Mouse (Mus musculus) spleen, postnatal 14 days (tissue): ENCODE measurements around the gene Olfm1.

Experiments used
- DNase-seq, 2 experiments: peaks; one replicate each; pipeline ENCODE4 v3.0.0; 2021 to 2022; ENCODE audit warnings: low spot score in 2 of 2

Gene Olfm1

DNA sequence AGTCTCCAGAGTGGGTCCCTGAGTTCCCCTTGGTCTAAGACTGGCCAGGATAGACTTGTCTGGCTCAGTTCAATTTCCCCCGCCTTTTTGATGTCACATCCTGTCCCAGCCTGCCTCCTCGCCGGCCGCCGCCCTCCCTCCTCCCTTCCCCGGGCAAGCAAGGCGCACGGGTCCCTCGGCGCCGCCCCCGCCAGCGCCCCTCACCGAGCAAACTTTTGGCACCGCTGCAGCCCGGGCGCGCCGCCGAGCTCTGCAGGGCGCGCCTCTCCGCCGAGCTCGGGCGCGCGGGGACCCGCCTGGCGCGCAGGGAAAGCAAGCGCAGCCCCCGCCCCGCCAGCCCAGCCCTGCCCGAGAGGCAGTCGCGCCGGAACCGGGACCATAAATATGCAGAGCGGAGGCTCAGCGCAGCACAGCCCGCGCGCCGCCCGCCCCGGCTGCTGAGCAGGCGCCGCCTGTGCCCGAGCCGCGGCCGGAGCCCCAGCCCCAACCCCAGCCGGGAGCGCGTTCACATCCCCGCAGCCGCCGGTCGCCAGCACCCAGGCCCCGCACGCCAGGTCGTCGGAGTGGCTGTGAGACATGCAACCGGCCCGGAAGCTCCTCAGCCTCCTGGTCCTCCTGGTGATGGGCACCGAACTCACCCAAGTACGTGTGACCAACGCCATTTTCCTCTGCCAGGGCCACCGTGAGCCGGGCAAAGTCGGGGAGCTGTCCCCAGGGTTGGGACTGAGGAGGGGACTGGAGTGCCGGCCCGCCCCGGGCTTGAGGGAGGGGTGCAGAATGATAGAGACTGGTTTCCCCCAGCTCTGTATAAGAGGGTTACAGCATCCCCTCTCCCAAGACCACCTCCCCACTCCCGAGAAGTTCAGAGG is at the start of gene Olfm1:
TSS of gene Olfm1 (plus strand) at position 172 of the 869 bp plus-strand sequence.
- no peak for DNase-seq

DNA sequence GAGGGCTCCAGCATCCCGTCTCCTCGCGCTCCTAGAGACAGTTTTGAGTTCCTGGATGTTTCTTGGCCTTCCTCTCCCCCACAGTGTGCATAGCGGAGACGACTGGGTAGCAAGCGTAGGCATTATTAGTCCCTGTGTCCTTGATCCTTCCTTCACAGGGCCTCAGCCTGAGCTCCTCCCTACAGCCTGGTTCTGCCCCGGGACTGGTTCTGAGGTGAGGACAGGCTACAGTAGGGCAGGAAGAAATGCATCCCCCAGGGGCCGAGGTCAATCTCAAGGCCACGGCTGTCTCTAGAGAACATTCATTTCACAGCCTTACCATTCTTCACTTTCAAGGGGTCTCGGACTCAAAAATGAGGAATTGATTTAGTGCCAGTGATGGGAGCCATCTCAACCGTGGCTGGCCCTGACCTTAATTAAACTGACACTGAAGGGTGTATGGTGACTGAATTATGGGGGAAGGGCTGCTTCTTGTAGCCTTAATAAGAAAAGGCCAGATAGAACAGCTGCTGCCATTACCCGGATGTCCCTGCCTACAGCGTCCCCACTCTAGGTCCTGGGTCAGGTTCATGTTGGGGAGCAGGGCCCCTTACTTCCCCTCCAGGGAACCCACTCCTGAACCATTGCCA is 49.3 kb upstream of the Olfm1 start:
- DNase-seq = no peak

DNA sequence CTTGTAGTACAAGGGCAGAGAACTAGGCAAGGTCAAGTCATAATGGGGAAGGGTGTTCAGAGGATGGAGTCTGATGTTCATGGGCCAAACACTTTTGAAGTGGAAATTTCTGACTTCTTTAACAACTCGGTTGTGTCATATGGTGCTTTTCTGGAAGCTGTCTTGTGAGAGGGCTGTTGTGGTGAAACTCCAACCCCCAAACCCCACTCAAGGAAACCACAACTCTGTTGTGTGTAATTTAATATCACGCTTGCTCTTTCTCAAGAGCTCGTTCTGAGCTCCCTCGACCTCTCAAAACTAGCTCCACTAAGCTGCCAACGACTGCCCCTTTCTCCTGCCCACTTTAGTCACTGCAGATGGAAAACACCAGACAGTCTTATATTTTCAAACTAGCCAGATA is 47.1 kb upstream of the Olfm1 start:
- DNase-seq = no peak

DNA sequence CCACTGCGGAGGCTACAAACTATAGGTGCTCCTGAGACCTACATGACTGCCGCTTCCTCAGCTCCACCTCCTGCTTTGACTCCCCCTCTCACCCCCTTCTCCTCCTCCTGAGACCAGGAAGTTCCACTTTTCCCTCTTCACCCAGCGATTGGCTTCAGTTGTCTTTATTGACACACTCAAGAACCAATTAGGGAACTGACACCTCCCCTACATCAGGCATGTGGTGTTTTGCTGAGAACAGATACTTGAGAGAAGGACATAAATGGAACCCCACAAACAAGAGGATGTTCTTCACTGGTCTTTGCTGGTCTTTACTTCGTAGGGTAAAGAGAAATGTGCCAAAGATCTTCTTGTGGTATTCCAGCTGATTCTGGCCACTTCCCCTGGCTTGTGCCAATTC is 46.6 kb upstream of the Olfm1 start:
- no peak for DNase-seq

DNA sequence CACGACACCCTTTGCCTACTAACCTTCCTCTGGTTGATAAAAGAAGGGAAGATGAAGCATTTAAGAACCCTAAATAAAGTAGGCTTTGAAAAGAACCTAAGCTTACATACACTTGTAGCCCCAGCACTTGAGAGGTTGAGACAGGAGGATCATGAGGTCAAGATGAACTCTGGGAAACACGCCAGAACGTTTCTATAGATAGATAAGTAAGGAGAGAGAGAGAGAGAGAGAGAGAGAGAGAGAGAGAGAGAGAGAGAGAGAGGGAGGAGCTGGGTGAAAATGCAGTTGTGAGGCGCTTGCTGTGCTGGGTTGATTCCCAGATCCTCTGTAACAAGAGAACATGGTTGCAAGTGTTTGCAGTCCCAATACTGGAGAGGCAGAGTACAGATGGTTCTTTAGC is 46.1 kb upstream of the Olfm1 start:
- DNase-seq = no peak

DNA sequence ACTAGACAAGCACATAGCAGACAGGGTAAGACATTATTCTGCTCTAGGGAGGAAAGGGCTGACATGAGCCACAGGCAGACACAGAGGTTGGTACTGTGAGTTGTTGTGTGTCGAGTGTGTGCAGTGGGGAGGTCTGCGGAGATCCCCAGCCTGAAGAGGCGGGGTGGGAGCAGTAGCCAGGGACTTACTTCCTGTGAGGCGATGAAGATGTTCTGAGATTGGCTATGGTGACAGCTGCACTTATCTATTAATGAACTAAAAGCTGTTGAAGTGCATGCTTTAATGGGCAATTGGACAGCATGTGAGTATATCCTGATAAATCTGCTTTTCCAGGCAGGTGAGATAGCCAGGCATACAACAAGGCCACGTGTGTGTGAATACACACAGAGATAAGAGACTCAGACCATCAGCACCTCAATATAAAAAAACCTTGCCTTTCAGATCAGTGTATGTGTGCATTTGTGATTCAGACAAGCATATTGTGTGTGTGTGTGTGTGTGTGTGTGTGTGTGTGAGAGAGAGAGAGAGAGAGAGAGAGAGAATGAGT is 45.5 kb upstream of the Olfm1 start:
- DNase-seq = no peak

DNA sequence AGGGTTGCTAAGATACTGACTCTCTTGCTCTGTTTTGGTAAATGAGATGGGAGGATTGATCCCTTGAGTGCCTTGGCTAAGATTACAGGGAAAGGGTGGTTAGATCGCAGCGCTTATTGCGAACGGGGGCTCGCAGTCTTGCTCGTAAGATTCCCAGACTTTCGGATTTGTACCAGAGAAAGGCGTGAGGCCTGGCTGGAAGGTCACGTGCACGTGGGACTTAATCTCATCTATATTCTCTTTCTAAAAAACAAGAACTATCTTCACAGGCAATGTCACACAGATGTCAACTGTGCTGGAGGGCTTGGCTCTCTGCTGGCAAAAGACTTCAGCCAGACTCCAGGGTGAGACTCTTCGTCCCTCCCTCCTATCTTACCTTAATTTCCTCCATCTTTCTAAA is 43.1 kb upstream of the Olfm1 start:
- DNase-seq = no peak

DNA sequence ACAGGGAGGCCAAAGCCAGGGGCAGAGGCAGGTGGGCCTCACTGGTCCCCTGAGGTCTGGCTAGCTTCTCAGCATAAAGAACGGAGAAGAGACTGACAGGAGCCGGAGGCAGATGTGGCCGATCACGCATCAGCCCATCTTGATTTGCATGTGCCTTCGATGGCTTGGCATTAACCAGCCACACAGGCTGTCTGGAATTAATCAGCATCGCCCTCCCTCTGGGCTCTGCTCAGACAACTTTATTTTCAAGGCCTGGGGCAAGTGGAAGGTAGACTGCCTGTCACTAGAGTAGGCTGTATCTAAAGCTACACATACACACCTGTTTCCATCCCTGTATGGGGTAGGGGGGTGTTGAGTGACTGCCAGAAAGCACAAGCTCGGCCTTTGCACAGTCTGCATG is 32.2 kb upstream of the Olfm1 start:
- no peak for DNase-seq

DNA sequence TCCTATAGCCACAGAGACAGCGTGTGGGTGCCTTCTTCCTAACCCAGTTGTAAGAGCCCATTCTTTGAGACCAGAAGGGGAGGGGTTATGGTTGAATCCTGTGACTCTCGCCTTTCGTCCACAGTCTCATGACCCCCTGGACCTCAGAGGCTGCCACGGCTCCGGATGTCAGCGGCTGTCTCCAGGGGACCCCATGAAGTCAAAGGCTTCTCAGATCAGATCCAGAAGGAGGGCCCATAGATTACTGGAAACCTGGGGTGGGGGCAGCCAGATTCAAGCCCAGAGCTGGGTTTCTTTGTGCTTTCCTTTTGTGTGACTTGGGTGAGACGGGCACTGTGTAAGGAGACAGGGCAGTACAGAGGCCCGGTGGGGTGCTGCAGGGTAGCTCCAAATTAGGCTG is 27.2 kb upstream of the Olfm1 start:
- no peak for DNase-seq

DNA sequence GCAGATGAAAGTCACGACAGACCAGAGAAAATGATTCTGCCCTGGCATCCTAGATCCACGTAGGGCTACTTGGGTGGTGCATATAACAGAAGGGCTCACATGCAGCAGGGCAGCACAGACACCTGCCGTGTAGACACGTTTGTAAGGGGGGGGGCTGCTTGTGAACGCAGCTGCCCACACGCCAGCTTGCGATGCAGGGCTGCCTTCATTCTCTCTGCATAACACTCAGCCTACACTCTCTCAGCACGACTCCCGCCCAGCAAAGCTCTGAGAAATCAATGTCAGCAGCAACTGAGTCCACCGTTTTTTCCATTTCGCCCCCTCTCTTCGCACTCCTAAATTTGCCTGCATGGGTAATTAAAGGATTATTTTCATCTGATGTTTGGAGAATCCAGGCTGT is 23.5 kb upstream of the Olfm1 start:
- no peak for DNase-seq

DNA sequence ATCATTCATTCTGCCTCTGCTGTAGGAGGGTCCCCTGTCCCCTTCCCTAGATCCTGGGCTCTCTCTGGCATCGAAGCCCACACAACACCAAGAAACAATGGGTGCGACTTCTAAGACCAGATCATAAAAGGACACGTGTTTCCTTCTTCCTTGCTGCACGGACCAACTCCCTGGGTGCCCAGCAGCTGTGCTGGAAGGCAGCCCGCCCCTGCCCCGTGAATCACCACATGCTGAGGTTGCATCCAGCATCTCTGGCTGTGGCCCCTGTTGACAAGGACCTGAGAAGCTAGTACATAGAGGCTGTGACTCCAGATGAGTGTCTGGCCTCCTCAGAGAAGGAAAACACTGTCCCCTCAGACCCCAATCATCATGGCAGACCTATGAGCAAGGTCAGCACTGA is 20.8 kb upstream of the Olfm1 start:
- no peak for DNase-seq

DNA sequence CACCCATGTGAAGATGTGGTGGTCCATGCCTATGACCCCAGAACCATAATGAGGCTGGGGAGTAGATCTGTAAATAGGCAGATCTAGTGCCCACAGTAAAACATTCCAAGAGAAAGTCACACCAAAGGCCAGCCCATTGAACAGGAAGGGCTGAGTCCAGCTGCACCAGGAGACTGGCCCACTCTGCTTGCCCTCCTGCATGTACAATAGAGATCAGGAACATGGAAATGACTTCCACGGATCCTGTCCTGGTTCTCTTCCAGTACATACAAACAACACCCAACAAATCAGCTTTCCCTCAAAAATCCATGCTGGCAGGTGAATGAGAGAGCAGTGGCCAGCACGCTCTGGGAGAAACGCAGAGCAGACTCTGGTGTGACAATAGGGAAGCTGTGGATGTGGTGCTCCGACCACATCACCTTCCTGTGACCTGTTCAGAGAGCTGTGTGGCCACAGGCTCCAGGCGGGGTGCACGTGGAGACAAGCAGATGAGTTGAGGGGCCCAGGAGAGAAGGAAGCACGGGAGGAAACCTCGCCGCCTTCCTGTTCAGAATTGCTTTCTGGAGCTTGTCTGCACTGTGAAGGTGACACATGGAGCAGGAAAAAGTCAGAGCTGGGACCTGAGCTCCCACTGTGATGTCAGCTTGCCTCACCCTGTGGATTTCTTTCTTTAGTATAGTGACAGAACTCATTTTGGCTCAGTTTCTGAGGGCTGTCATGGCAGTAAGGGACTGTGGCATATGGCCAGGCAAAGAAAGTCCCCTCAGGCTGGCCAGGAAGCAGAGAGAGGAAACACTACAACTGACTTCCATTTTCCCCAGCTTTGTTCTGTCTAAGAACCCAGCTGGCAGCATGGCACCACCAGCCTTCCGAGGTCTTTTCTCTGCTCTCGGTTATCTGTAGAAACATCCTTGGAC is 19.3 kb upstream of the Olfm1 start:
- DNase-seq = no peak

DNA sequence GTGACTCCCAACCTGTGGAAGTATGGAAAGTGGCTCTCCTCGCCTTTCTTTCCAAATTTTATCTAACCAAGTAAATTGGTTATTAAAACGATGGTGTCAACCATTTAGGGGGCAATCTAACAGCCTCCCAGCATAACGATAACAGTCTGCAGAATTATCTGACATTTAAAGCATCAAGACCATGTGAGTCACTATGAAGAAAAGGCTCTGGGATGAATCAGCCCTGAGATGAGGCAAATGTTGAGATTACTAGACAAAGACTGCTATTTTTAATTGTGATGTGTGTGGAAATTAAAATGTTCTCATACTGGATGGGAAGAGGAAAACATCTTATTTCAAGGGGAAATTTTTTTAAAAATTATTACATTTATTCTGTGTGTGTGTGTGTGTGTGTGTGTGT is 18.4 kb upstream of the Olfm1 start:
- no peak for DNase-seq

DNA sequence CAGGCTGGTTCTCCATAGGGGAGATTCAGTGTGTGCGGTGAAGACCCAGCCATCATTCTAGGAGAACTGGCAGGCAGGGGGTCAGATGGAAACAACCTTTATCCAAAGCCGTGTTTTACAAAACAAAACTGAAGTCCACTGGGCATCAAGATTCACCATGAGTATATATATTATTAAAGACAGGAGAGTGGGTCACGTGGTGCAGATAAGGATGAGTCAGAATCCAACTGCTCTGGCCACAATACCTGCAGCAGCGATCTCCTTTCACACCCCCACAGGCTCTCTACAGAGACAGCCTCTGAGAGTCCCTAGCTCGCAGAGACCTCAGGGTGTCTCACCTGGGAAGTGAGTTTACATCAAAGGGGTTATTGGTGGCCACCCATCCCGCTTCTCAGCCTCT is 14.2 kb upstream of the Olfm1 start:
- no peak for DNase-seq

DNA sequence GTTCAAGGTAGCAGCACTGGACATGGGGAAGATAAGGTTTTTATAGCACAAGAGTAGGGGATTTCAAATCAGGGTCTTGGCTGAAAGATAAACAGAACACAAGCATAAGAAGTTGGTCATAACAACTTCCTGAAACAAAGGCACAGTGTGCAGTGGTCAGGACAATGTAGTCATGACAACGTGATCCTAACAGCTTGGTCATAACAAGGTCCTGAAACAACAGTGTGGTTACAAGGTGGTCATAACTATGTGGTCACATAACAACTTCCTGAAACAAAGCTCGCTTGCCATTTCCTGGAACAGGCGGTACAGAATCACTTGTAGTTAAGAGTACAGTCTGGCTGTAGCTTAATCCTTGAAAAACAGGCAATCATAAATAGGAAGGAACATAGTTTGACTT is 12.7 kb upstream of the Olfm1 start:
- DNase-seq = no peak

DNA sequence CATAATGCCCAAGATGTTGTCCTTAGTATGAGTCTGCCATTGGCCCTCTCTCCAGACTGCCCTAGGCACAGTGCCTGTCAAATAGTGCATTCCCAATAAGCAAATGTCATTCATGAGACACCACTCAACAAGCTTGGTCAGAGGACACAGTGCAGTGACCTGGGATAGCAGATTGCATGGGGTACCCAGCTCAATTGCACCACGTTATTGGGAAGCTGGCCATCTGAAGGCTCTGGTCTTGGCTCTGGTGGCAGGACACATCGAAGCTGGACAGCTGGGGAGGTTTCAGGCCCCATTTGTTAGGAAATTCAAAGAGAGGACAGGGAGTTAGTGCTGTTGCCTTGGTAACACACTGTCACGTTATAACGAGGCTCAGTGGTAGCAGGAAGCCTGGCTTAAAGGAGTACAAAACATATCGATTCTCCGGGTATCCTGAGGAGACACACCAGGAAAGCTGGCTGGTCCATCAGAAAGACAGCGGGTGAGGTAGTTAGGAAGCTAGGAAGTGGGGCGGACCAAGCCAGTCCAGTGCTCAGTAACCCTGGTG is 4.3 kb upstream of the Olfm1 start:
- no peak for DNase-seq

DNA sequence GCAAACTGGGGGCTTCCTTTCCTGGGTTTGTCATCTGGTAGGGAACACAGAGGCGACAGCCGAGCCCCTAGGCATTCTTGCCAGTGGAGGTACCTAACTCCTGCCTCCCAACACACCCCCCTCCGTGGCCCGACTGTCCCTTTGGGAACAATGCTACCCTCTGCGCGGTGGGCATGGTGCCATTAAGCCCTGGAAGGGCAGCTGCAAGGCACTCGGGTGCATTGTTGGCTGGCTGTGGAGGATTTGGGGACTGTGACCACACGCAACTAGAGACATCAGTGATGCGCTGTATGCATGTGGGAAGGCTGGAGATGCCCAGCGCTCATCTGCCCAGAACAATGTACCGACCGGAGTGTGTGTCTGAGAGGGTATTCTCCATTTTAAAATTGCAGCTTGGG is 897 bp downstream of the Olfm1 start:
- DNase-seq = no peak

DNA sequence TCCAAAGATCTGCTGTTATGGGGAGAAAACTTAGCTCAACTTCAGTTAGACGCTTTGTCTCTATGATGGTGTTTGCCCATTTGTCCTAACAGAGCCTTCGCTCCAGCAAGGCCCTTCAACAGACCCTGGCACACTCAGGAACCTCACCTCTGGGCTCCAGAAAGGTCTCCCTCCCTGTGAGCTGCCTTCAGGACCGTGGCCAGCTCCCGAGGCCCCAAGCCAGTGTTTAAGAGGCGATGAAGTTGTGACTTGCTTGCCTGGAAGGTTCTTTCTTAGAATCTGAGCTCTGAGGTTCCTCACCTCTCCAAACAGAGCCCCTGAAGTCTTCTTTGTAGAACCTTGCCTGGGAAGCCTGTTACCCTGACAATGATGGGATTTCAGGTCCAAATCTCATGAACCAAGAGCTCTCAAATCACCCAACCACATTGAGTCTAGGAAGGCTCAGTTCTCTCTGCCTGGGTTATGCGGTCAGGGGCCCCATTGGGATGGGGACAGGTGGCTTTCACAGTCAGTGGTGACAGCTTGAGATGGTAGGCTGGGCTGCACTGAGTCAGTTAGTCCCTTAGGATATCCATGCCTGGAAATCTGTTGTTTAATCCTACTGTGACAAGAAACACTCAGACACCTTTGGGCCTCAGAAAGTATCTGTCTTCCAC is 2.3 kb downstream of the Olfm1 start:
- no peak for DNase-seq

DNA sequence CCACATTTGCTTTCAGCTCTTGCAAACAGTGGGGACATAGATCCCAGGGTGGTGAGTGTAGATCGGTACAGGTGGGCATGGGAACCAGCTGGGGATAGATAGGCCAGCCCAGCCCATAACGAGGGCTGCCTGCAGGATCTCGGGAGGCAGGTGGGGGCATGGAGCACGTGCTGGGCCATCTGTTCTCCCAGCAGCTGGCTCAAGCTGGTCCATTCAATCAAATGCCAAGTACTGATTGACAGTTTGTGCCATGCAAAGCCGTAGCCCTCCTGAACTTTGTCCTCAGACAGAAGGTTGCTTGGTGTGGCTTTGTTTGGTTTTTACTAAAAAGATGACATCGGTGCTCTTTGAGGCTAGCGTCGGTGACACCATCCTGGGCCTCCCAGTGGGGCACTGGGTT is 2.9 kb downstream of the Olfm1 start:
- DNase-seq = no peak

DNA sequence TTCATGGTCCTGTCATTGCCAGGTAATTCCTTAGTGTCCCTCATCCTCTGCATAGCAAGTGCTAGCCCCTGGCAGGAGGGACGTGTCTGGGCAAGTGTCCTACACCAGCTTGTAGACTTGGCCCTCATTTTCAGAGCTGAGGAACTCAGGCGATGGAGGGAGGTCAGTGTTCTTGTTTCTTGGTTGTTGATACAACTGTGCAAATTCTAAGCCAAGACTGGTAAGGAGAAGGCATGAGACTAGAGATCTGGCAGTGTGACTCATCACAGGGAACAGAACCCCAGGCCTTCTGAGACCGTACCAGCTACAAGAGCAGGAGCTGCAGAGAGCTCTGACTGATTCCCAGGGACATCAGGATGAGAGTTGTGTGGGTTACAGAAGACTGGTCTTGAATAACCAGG is 8.6 kb downstream of the Olfm1 start:
- no peak for DNase-seq

DNA sequence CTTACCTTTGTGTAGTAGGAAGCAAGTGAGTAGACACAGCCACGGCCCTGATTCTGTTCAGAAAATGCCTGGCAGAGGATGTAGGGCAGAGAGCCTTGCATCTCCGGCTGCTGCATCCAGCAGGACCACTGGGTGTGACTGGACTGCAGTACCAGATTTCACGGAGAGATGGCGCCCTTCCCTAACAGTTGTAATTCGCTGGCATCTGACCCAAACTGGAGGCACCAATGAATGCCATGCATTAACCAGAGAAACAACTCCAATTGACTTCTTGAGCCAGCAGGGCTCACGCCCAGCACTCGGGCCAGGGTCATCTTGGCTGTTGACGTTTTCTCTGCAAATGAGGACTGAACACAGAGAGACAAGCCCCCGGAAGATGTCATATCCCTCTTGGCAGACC is 11.4 kb downstream of the Olfm1 start:
- DNase-seq = peak; percentile 52 to 69
